Mouse (Mus musculus) spleen, adult 18-20 months (tissue): ENCODE data around the gene Iglon5.

Experiments used
- DNase-seq, 2 experiments: peaks; one replicate each; pipeline ENCODE4 v3.0.0; 2022; ENCODE audit warnings: mixed read lengths in 2 of 2

Iglon5 gene

DNA sequence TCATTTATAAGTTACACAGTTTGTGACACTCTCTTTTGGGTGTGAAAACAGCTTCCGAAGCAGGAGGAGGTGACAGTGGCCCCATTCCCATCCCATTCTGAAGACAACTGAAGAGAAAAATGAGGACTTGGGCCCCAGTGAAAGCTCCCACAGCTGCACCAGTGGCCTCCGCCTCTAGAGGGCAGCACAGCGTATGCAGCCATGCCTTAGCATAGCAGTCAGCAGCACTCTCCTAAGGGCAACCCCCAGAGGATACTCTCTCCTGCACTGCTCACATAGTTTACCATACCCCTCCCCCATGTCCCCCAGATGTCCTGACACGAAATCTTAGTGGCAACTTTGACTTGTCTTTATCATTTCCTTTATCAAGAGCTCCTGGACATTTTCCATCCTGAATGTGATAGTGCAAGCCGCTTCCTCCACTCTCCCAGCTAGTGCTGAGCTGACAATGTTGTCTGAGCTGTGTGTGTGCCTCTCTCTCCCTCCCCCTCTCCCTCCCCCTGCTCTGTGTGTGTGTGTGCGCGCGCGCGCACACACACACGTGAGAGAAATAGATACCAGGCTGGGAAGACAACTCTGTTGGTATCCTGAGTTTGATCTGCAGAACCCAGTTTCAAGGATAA is 66.8 kb downstream of the Iglon5 start:
- DNase-seq = peak; percentile 64 to 89
